Comparison of ENCODE assay signal across 26 mouse cellular contexts in the genomic region with DNA sequence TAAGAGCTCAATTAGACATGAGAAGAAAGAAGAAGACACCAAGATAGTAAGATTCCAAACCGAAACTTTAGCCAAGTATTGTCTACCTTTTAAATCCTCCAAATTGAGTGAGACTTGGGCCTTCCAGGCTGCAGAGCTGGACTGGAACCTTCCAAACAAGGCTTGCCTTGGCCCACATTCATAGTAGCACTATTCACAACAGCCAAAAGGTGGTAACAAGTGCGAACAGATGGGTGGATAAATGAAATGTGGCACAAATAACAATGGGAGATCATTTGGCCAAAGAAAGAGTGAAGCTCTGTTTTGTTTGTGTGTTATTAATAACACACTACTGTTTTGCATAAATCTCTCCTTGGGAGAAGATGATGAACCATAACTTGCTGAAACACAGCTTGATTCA.
DNase-seq lines count a peak whose midpoint lies in the region; ATAC-seq and TF ChIP-seq lines count a peak whose summit lies in the region.
"Had no signal": no experiment of that assay in that cellular context is flagged by ENCODE, and none has a peak within 500 bp of the region (broad histone marks: within the 10 kb centered on the region; RNA-seq: fewer than 3 reads in every experiment).

No protein-coding gene starts in this region.

- H3K9ac ChIP-seq in embryonic facial prominence, embryonic 15.5 days = no peak overlapping the region
- H3K9ac ChIP-seq in stomach, postnatal 0 days (ENCODE audit: low read length) = no peak overlapping the region
- H3K9ac ChIP-seq: heart, embryonic 15.5 days; hindbrain, embryonic 14.5 days; limb, embryonic 12.5 days; liver, embryonic 12.5 days; neural tube, embryonic 15.5 days had no signal

- 77% methylated on average over 2 of the region's 2 CpGs for WGBS in embryonic facial prominence, embryonic 15.5 days
- WGBS in stomach, postnatal 0 days = 83% methylated on average over 2 of the region's 2 CpGs

- H3K4me3 ChIP-seq in embryonic facial prominence, embryonic 15.5 days (replicated peaks) = no peak overlapping the region
- no peak overlapping the region for H3K4me3 ChIP-seq in stomach, postnatal 0 days (ENCODE audit: low read depth, low read length)
- H3K4me3 ChIP-seq: forebrain, embryonic 10.5 days; heart, embryonic 15.5 days; limb, embryonic 12.5 days; liver, embryonic 12.5 days; neural tube, embryonic 15.5 days had no signal

- H3K9me3 ChIP-seq in embryonic facial prominence, embryonic 15.5 days (replicated peaks) = no peaks in the 10 kb centered on the region
- H3K9me3 ChIP-seq in stomach, postnatal 0 days (ENCODE audit: control insufficient read depth, low read length) = no peaks in the 10 kb centered on the region
- H3K9me3 ChIP-seq: forebrain, embryonic 10.5 days; heart, embryonic 15.5 days; limb, embryonic 12.5 days; liver, embryonic 12.5 days; neural tube, embryonic 15.5 days had no signal

- no peaks in the 10 kb centered on the region for H3K27me3 ChIP-seq in embryonic facial prominence, embryonic 15.5 days
- H3K27me3 ChIP-seq in stomach, postnatal 0 days (ENCODE audit: control insufficient read depth, insufficient read depth, low read length) = no peaks in the 10 kb centered on the region
- H3K27me3 ChIP-seq: heart, embryonic 15.5 days; liver, embryonic 12.5 days; neural tube, embryonic 15.5 days had no signal

- no peaks in the 10 kb centered on the region for H3K36me3 ChIP-seq in embryonic facial prominence, embryonic 15.5 days
- H3K36me3 ChIP-seq in stomach, postnatal 0 days (ENCODE audit: control insufficient read depth, insufficient read depth, low read length) = no peaks in the 10 kb centered on the region
- H3K36me3 ChIP-seq: forebrain, embryonic 10.5 days; heart, embryonic 15.5 days; limb, embryonic 12.5 days; liver, embryonic 12.5 days; neural tube, embryonic 15.5 days had no signal

- TF ChIP-seq CTCF in stomach, postnatal 0 days (IDR thresholded peaks at IDR 0.05; ENCODE audit: low read depth) = no peak

- no peak for TF ChIP-seq EP300 in stomach, postnatal 0 days (optimal IDR thresholded peaks at IDR 0.05)

- no peak overlapping the region for H3K4me2 ChIP-seq in embryonic facial prominence, embryonic 15.5 days (replicated peaks)
- no peak overlapping the region for H3K4me2 ChIP-seq in stomach, postnatal 0 days (replicated peaks; ENCODE audit: low read depth)
- H3K4me2 ChIP-seq: heart, embryonic 15.5 days; hindbrain, embryonic 14.5 days; limb, embryonic 12.5 days; liver, embryonic 12.5 days; midbrain, embryonic 11.5 days; neural tube, embryonic 15.5 days had no signal

- no peak; the same call in 1 of the 2 replicates for ATAC-seq in cerebellum, adult (ENCODE audit: insufficient number of reproducible peaks, low FRiP score, low TSS enrichment)
- ATAC-seq in embryonic facial prominence, embryonic 15.5 days (ENCODE audit: insufficient number of reproducible peaks, low FRiP score, low TSS enrichment, low read depth) = no peak
- ATAC-seq in stomach, postnatal 0 days (ENCODE audit: low FRiP score, low TSS enrichment) = no peak
- ATAC-seq: inflammation-experienced regulatory T-cells, adult 6 months; liver, embryonic 12.5 days had no signal

- H3K4me1 ChIP-seq in embryonic facial prominence, embryonic 15.5 days = 0 out of 2 replicates have a peak, but pooled peaks cover 4% of the 10 kb centered on the region
- no peaks in the 10 kb centered on the region for H3K4me1 ChIP-seq in stomach, postnatal 0 days (replicated peaks; ENCODE audit: control insufficient read depth, insufficient read depth)
- H3K4me1 ChIP-seq: heart, embryonic 15.5 days; liver, embryonic 12.5 days; neural tube, embryonic 15.5 days had no signal

- peak; percentile 46 for DNase-seq in cerebellum, adult 11-12 months
- DNase-seq in retina, postnatal 1 day = peak; percentile 47
- DNase-seq in retina, embryonic 14.5 days (ENCODE audit: low spot score) = no peak
- DNase-seq in stomach, postnatal 0 days (ENCODE audit: low spot score) = no peak
- DNase-seq in T-cell, adult 2 months (ENCODE audit: low spot score) = no peak
- DNase-seq in layer of hippocampus, postnatal 25 days (ENCODE audit: extremely low spot score in 1 of 2, low spot score in 1 of 2) = no peak
- DNase-seq: adrenal gland, postnatal 25 days; embryo, embryonic 11 days; heart, postnatal 36 days; kidney, adult 2 months; kidney, postnatal 10 days; layer of hippocampus, postnatal 36 days; lung, adult 2 months; lung, postnatal 14 days; right cerebral cortex, postnatal 14 days; thymus, postnatal 14 days had no signal

- H3K27ac ChIP-seq in embryonic facial prominence, embryonic 15.5 days (replicated peaks) = 0 out of 2 replicates have a peak overlapping the region, but pooled peaks have one; percentile 12
- peak overlapping the region; percentile 61; the same call in 1 of the 2 replicates for H3K27ac ChIP-seq in stomach, postnatal 0 days (replicated peaks)
- H3K27ac ChIP-seq: forebrain, embryonic 10.5 days; heart, embryonic 15.5 days; hindbrain, embryonic 14.5 days; limb, embryonic 12.5 days; liver, embryonic 12.5 days; neural tube, embryonic 15.5 days had no signal

Comparison
In these comparisons a context has a peak if more than half of its experiments do, and no peak if none do; other contexts are left out.
1. DNase-seq: peak in cerebellum, adult 11-12 months (single experiment) and retina, postnatal 1 day (single experiment); none in retina, embryonic 14.5 days (single experiment), stomach, postnatal 0 days (single experiment), T-cell, adult 2 months (single experiment) and layer of hippocampus, postnatal 25 days (0 of 2).